Mouse (Mus musculus): ENCODE measurements at regions not wholly inside any gene's neighbourhood (a gene's known extent, or its start where the extent isn't known, plus 50 kb on each side); places are given as distances from the start of the nearest gene placed in this dataset.

- H3K9me3 ChIP-seq: no peaks in the 10 kb centered on the region
- WGBS: 94% methylated on average over 4 of the region's 4 CpGs
- no peaks in the 10 kb centered on the region for H3K27me3 ChIP-seq (ENCODE audit: poor library complexity, severe bottlenecking)
- no peak overlapping the region for H3K27ac ChIP-seq
- no peaks in the 10 kb centered on the region; the same call in 1 of the 2 replicates for H3K4me1 ChIP-seq
- H3K36me3 ChIP-seq (replicated peaks): no peaks in the 10 kb centered on the region
- H3K4me3 ChIP-seq: no peak overlapping the region
- no peak for DNase-seq (ENCODE audit: extremely low spot score, low spot score)
Measured at GRCm38 (mm10) chr10:67694751-67695150, 146.0 kb upstream of the Ado start.

- Histone ChIP-seq H3K4me1 (no peaks in the 10 kb centered on the region; the same call in 1 of the 2 replicates), H3K9me3 (no peaks in the 10 kb centered on the region), H3K4me3 (no peak overlapping the region), H3K27ac (no peak overlapping the region), H3K36me3 (replicated peaks) (no peaks in the 10 kb centered on the region), H3K27me3 (ENCODE audit: poor library complexity, severe bottlenecking) (no peaks in the 10 kb centered on the region)
- WGBS: 91% methylated on average over 4 of the region's 4 CpGs
- no peak for DNase-seq (ENCODE audit: extremely low spot score, low spot score)
Measured at GRCm38 (mm10) chr10:67693586-67693985, 144.8 kb upstream of the Ado start.

- no peak for DNase-seq (ENCODE audit: extremely low spot score, low spot score)
- Histone ChIP-seq H3K27ac (no peak overlapping the region), H3K4me1 (no peaks in the 10 kb centered on the region), H3K27me3 (ENCODE audit: poor library complexity, severe bottlenecking) (no peaks in the 10 kb centered on the region), H3K36me3 (replicated peaks) (no peaks in the 10 kb centered on the region), H3K4me3 (no peak overlapping the region), H3K9me3 (no peaks in the 10 kb centered on the region)
- WGBS: 94% methylated on average over 15 of the region's 15 CpGs
Measured at GRCm38 (mm10) chr10:67689944-67690670, 141.4 kb upstream of the Ado start.

GRCm38 (mm10) chr10:67679382-67679781 is 130.6 kb upstream of the Ado start:
- Histone ChIP-seq H3K36me3 (replicated peaks) (no peaks in the 10 kb centered on the region), H3K27me3 (ENCODE audit: poor library complexity, severe bottlenecking) (no peaks in the 10 kb centered on the region), H3K4me3 (no peak overlapping the region), H3K4me1 (no peaks in the 10 kb centered on the region), H3K27ac (no peak overlapping the region), H3K9me3 (peaks cover 1% of the 10 kb centered on the region)
- no peak for DNase-seq (ENCODE audit: extremely low spot score, low spot score)
- 98% methylated on average over 4 of the region's 4 CpGs for WGBS

GRCm38 (mm10) chr10:67673450-67673849 is 124.7 kb upstream of the Ado start:
- Histone ChIP-seq H3K27ac (no peak overlapping the region), H3K27me3 (ENCODE audit: poor library complexity, severe bottlenecking) (no peaks in the 10 kb centered on the region), H3K36me3 (replicated peaks) (no peaks in the 10 kb centered on the region), H3K4me3 (no peak overlapping the region), H3K9me3 (peaks cover 3% of the 10 kb centered on the region), H3K4me1 (no peaks in the 10 kb centered on the region)
- WGBS: 86% methylated on average over 8 of the region's 8 CpGs
- no peak for DNase-seq (ENCODE audit: extremely low spot score, low spot score)

- 96% methylated on average over 8 of the region's 8 CpGs for WGBS
- H3K27me3 ChIP-seq (ENCODE audit: poor library complexity, severe bottlenecking): no peaks in the 10 kb centered on the region
- no peak overlapping the region for H3K27ac ChIP-seq
- peaks cover 3% of the 10 kb centered on the region for H3K9me3 ChIP-seq
- no peak for DNase-seq (ENCODE audit: extremely low spot score, low spot score)
- no peak overlapping the region for H3K4me3 ChIP-seq
- no peaks in the 10 kb centered on the region for H3K4me1 ChIP-seq
- H3K36me3 ChIP-seq (replicated peaks): no peaks in the 10 kb centered on the region
Measured at GRCm38 (mm10) chr10:67672281-67672680, 123.5 kb upstream of the Ado start.

GRCm38 (mm10) chr10:67669066-67669465 is 120.3 kb upstream of the Ado start:
- H3K36me3 ChIP-seq (replicated peaks): no peaks in the 10 kb centered on the region
- H3K27me3 ChIP-seq (ENCODE audit: poor library complexity, severe bottlenecking): no peaks in the 10 kb centered on the region
- no peak overlapping the region for H3K27ac ChIP-seq
- no peak overlapping the region for H3K4me3 ChIP-seq
- H3K4me1 ChIP-seq: no peaks in the 10 kb centered on the region
- 90% methylated on average over 2 of the region's 2 CpGs for WGBS
- no peaks in the 10 kb centered on the region for H3K9me3 ChIP-seq
- DNase-seq (ENCODE audit: extremely low spot score, low spot score): no peak

- no peak overlapping the region for H3K27ac ChIP-seq
- DNase-seq (ENCODE audit: extremely low spot score, low spot score): no peak
- WGBS: 71% methylated on average over 3 of the region's 3 CpGs
- H3K36me3 ChIP-seq (replicated peaks): no peaks in the 10 kb centered on the region
- H3K4me1 ChIP-seq: no peaks in the 10 kb centered on the region
- H3K9me3 ChIP-seq: no peaks in the 10 kb centered on the region
- no peaks in the 10 kb centered on the region for H3K27me3 ChIP-seq (ENCODE audit: poor library complexity, severe bottlenecking)
- no peak overlapping the region for H3K4me3 ChIP-seq
Measured at GRCm38 (mm10) chr10:67663028-67663427, 114.3 kb upstream of the Ado start.

GRCm38 (mm10) chr10:67661666-67662065 is 112.9 kb upstream of the Ado start:
- DNase-seq (ENCODE audit: extremely low spot score, low spot score): no peak
- no peaks in the 10 kb centered on the region for H3K9me3 ChIP-seq
- H3K36me3 ChIP-seq (replicated peaks): no peaks in the 10 kb centered on the region
- no peaks in the 10 kb centered on the region for H3K27me3 ChIP-seq (ENCODE audit: poor library complexity, severe bottlenecking)
- H3K4me3 ChIP-seq: no peak overlapping the region
- 82% methylated on average over 4 of the region's 4 CpGs for WGBS
- no peak overlapping the region for H3K27ac ChIP-seq
- no peaks in the 10 kb centered on the region for H3K4me1 ChIP-seq

GRCm38 (mm10) chr10:67658005-67658545 is 109.3 kb upstream of the Ado start:
- Histone ChIP-seq H3K27ac (no peak overlapping the region), H3K27me3 (ENCODE audit: poor library complexity, severe bottlenecking) (no peaks in the 10 kb centered on the region), H3K9me3 (no peaks in the 10 kb centered on the region), H3K4me3 (no peak overlapping the region), H3K36me3 (replicated peaks) (no peaks in the 10 kb centered on the region), H3K4me1 (no peaks in the 10 kb centered on the region)
- WGBS: 83% methylated on average over 4 of the region's 4 CpGs
- no peak for DNase-seq (ENCODE audit: extremely low spot score, low spot score)

GRCm38 (mm10) chr10:67657305-67657704 is 108.5 kb upstream of the Ado start:
- Histone ChIP-seq H3K9me3 (no peaks in the 10 kb centered on the region), H3K4me3 (no peak overlapping the region), H3K27ac (no peak overlapping the region), H3K27me3 (ENCODE audit: poor library complexity, severe bottlenecking) (no peaks in the 10 kb centered on the region), H3K4me1 (no peaks in the 10 kb centered on the region), H3K36me3 (replicated peaks) (no peaks in the 10 kb centered on the region)
- DNase-seq (ENCODE audit: extremely low spot score, low spot score): no peak
- WGBS: 81% methylated on average over 2 of the region's 2 CpGs

- H3K36me3 ChIP-seq (replicated peaks): no peaks in the 10 kb centered on the region
- H3K9me3 ChIP-seq: no peaks in the 10 kb centered on the region
- no peak for DNase-seq (ENCODE audit: extremely low spot score, low spot score)
- WGBS: 90% methylated on average over 10 of the region's 10 CpGs
- H3K4me1 ChIP-seq: no peaks in the 10 kb centered on the region
- H3K27me3 ChIP-seq (ENCODE audit: poor library complexity, severe bottlenecking): peaks cover 9% of the 10 kb centered on the region; the same call in 1 of the 2 replicates
- no peak overlapping the region for H3K27ac ChIP-seq
- H3K4me3 ChIP-seq: no peak overlapping the region
Measured at GRCm38 (mm10) chr10:67654518-67654917, 105.8 kb upstream of the Ado start.

- DNase-seq (ENCODE audit: extremely low spot score, low spot score): no peak
- Histone ChIP-seq H3K9me3 (no peaks in the 10 kb centered on the region), H3K4me3 (no peak overlapping the region), H3K4me1 (peaks cover 9% of the 10 kb centered on the region), H3K27me3 (ENCODE audit: poor library complexity, severe bottlenecking) (peaks cover 26% of the 10 kb centered on the region), H3K27ac (no peak overlapping the region), H3K36me3 (replicated peaks) (no peaks in the 10 kb centered on the region)
- WGBS: 87% methylated on average over 3 of the region's 3 CpGs
Measured at GRCm38 (mm10) chr10:67652300-67652699, 103.5 kb upstream of the Ado start.

Measured in forebrain, embryonic 10.5 days (tissue).